Mouse (Mus musculus) gastrocnemius, postnatal 4 days (tissue): Measurements from ENCODE around the gene Abhd4. TPM values are rescaled to one million over a fixed set of nuclear protein-coding genes. Genes with fewer than 3 reads are reported as not detected.

ENCODE experiments used
- DNase-seq, 2 experiments: peaks; one replicate each; pipeline ENCODE4 v3.0.0; 2021 to 2022; ENCODE audit warnings: low spot score in 2 of 2, mixed read lengths in 2 of 2
- total RNA-seq, 2 experiments: library from RNA; stranded (reverse); gene quantifications; 2 replicates each; pipeline ENCODE4 v1.2.3; 2021

The Abhd4 gene
- total RNA-seq, 2 experiments from 2014 or later, result 30.1 to 31.5 TPM

DNA sequence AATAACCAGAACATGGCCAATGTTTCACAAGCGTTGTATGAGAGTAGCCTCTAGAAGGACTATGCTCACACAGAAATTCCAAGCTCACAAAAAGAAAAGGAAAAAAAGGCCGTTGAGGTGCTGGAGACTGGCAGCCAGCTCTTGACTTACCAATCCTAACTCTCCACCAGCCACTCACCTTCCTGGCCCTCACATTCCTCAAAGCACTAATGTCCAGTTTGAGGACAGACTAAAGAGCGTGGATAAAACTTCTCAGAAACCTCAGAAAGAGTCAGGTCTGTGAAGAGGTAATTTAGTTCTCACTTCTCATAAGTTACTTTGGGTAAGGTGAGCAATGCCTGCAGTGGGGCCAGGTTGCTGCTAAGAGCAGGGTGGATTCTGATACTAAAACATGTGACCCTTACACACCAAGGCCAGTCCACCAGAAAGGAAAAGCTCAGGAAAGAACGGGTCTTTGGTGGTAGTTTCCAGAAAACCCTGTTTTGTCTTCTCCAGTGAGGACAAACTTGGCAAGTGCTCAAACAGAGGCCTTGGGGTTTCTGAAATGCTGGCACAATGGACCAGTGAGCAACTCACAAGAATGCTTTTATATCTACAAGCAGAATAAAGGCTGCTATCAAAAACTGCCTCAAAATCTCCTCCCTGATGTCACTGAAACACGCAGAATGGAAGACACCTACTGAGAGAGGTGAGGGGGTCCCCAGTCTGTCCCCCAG, 18.0 kb upstream of the Abhd4 start:
- DNase-seq, result no peak

DNA sequence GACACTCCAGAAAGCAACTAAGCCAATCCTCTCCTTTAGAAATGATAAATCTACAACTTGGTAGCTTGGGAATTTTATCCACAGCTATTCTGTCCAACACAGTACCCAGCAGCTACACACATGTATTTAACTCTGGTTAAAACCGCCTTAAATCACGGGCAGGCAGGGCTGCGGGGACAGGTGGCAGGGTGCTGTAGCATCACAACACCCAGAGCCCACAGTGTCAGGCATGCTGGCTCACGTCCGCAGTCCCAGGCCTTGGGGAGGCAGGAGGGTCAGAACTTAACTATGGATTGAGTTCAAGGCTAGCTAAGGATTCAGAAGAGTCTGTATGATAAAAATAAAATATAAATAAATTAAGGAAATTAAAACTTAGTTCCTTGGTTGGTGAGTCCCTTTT, 17.1 kb upstream of the Abhd4 start:
- no peak for DNase-seq

- peak; percentile 63 to 84 for DNase-seq
Measured at GRCm38 (mm10) chr14:54239002-54239736, 14.8 kb upstream of the Abhd4 start.

- DNase-seq, result no peak
Measured at GRCm38 (mm10) chr14:54240542-54240941, 13.4 kb upstream of the Abhd4 start.

DNA sequence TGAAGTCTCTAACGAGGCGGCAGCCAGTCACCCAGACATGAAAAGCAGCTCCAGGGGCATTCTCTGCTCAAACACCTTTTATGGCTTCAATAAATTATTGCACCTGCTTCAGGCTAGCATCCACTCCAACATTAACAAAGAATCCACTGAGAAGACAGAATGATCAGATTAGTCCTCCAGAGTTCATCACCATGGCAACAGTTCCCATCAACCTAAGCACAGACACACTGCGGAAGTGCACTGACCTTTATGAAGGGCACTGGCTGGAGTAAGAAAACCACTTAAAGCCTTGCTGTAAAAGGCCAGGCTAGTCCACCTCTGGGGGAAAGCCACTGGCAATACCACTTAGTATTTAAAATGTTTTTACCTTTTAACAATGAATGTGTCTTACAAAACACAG, 9.8 kb upstream of the Abhd4 start:
- DNase-seq, result no peak

DNA sequence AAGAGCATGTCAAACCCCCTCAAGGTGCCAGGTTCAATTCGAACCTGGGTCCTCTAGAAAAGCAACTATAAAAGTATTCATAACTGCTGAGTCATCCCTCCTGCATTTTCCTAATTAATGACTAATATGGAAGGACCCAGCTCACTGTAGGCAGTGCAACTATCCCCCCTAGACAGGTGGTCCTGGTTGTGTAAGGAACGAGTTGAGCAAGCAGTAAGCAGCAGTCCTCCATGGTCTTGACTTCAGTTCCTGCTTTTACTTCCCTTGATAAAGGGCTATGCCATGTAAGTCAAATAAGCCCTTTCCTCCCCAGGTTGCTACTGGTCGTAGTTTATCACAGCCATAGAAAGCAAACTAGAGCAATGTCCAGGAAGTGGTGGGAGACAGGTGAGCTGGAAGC, 7.8 kb upstream of the Abhd4 start:
- DNase-seq, result no peak

DNA sequence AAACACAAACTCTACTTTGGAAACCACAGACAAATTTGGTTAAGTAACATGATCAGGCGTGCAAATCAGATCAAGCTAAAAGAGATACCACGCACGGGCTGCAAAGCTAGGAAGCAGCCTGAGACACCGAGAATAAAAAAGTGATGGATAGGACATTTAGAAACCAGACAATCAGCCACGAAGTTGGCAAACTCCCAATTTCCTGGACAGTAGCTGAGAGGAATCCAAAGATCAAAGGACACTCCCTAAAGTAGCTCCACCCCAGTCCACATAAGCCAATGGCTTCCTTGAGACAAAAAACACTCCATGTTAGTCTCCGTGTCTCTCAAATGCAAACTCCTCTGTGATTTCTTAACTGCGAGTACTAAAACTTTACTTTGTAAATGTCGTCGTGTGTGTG, 4.7 kb upstream of the Abhd4 start:
- no peak for DNase-seq

DNA sequence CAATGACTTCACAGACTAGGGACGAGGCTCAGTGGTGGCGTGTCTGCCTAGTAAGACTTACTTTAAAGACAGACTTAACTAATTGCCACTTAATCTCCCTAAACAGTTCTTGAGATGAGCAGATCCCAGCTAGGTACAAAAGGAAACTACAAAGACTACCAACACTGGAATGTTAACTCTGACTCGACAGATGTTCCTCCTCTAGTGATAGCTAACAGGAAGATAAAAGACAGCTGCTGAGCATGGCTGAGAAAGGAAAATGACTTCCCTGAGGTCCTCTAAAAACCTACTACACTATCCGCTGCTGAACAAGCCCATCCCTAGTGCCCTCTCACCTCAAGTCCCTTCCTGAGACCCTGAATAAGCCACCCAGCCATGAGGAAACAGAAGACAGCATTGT, 3.9 kb upstream of the Abhd4 start:
- no peak for DNase-seq

DNA sequence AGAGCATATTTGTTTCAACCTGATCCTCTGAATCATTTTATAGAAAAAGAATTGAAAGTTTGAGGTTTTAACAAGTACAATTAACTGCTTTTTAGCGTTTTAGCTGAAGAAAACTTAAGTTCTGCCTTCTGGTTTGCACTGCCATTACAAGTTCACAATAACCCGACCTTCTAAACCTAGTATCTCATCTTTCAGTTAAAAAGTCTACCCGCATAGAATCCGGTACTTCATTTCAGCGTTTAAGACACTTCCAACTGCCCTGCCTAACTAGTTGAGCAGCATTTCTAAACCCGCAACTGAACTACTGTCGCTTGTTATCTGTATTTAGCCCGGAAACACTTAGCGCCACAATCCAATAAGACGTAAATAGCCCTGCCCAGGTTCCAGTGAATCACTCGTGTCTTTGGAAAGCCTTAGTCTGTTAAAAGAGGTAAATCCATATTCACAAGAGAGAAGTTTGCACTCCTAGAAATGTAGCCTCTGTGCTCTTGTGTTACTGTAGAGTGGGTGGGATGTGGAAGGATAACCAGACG, 748 bp downstream of the Abhd4 start:
- no peak for DNase-seq

DNA sequence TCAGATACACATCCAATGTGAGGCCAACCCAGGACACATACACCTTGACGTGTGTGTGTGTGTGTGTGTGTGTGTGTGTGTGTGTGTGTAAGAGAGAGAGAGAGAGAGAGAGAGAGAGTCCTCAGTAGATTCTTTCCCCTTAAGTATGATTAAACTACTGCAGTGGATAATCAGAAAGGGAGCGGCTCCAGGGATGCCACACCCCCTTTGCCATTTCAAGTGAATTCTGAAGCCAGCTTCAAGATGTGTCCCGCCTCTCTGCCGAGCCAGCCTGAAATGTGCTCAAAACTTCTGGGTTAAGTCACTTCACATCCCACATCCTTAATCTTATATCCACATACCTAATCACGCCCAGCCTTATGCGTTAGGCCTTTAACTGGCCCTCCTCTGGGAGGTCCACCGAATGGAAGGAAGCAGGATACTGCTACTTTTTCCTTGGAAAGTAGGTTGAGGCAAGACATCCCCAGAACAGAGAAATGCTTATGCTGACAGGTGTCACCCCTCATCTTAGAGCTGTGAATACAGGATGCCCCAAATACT, 4.2 kb downstream of the Abhd4 start:
- DNase-seq, result no peak

GRCm38 (mm10) chr14:54259003-54259721, 5.2 kb downstream of the Abhd4 start:
- peak; percentile 88 to 95 for DNase-seq

GRCm38 (mm10) chr14:54259722-54260085, 5.7 kb downstream of the Abhd4 start:
- DNase-seq, result no peak

GRCm38 (mm10) chr14:54260196-54260595, 6.2 kb downstream of the Abhd4 start:
- DNase-seq, result no peak

- DNase-seq, result no peak
Measured at GRCm38 (mm10) chr14:54261386-54261785, 7.4 kb downstream of the Abhd4 start.

GRCm38 (mm10) chr14:54262622-54263021, 8.6 kb downstream of the Abhd4 start:
- DNase-seq, result no peak

DNA sequence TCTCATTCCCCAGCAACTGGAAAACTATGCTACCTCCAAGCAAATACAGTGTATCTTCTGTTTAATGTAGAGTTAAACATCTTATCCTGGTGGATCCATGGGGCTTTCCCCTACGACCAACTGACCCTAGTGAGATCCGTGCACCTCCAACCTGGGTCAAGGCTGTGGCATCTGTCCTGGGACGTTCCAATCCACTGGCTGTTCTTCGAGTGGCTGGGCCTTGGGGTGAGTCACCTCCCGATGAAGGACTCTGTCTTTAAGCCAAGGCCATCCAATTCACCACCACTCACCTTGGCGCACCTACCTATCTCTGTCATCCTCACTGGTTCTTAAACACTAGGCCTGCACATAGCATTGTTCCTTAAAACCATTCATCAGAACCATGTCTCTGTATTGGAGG, 9.1 kb downstream of the Abhd4 start:
- no peak for DNase-seq

DNA sequence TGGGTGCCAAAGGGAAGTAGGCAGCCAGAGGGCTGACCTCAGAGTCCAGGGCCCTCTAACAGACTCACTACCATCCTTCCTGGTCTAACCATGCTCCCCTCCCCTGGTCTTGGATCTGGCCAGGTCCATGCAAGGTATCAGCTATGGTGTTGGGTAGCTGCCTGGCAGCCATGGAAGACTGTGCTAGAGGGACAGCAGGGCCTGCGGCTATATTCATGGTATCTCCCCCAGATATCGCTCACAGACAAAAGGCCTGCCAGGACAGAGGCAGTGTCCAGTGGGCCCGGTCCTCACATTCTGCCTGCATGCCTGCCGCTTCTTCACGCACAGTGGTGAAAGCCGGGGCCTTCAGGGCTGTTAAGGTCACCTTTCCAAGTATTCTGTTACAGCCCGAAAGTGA, 10.2 kb downstream of the Abhd4 start:
- DNase-seq, result no peak

DNA sequence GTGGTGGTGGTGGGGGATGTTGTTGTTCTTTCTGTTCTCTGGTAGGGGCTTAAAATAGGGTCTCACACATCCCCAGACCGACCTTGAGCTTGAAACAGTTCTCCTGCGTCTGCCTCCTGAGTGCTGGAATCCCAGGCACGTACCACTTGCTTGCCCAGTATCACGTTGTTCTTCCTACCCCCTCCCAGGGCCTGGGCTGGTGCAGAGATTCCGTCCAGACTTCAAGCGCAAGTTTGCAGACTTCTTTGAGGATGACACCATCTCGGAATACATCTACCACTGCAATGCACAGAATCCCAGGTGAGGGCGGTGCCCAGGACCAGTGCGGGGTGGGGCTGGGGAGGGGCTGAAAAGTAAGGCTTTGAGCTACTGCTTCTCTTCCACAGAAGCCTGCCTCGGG, 11.1 kb downstream of the Abhd4 start:
- DNase-seq, result no peak

DNA sequence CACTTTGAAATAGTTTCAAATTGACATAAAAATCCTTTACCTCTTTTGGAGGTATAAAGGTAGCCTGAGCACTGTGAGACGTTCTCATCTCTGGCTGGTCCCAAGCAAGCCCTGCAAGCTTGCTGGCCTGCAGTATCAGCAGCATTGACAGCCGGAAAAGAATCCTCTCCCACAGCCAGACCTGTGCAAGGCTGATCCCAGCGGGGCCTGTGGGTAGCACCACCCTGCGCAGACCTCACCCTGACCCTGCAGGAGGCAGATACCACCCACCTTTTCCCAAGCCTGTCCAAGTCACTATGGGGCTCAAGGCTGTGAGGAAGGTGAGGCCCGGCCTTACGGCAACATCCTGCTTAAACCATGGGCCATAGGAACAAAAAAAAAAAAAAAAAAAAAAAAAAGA, 12.0 kb downstream of the Abhd4 start:
- DNase-seq, result no peak

DNA sequence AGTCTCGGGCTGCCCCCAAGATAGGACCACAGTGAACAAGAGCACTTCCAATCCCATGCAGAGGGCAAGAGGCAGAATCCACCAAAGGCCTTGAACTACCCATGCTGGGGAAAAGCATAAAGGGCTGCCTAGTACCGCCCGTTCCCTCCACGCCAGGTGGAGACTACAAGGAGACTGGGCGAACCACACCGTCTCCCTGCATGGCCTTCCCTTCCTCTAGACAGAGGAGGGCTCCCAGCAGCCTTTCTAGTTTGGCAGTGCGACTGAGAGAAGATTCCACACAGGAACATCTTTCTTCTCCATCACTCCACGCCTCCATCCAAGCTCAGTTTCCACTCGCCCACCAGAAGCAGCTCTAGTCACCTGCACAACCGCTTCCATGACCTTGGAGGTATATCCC, 14.0 kb downstream of the Abhd4 start:
- DNase-seq, result no peak

DNA sequence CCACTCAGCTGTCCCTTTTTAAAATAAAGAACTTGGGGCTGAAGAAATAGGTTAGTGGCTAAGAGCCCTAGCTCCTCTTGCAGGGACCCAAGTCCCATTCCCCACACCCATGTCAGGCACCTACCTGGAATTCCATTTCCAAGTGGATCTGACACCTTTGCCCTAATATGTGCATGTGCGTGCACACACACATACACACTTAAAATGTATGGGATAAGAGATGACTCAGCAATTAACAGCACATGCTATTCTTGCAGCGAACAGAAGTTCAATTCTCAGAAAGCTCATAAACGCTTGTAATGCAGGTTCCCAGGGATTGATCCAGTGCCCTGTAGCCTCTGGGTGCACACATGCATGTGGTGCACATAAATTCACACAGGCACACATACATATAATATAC, 15.6 kb downstream of the Abhd4 start:
- no peak for DNase-seq

DNA sequence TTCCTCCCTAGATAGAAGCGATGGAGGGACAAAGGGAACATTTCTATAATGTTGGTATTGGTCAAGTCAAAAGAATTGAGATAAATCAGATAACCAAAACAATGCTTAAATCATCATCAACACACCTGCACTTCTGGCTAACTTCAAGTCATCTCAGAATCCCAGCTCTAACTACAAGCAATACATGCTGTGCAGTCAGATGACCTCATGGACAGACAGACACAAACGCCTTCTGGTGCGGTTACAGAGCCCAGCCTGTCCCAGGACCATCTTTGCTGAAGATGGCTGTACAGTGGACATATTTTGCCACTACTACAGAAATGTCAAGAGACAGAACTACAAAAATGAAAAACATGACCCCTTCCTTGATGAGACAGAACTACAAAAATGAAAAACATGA, 16.4 kb downstream of the Abhd4 start:
- no peak for DNase-seq
